In genomic region chr16:38248331-38248961, GRCm38 (mm10) we compare ENCODE assay signal across 13 mouse cellular contexts. TPM values are rescaled to one million over a fixed set of nuclear protein-coding genes. Genes with fewer than 3 reads are reported as not detected.
DNase-seq lines count a peak whose midpoint lies in the region; ATAC-seq and TF ChIP-seq lines count a peak whose summit lies in the region.
"Had no signal": no experiment of that assay in that cellular context is flagged by ENCODE, and none has a peak within 500 bp of the region (broad histone marks: within the 10 kb centered on the region; RNA-seq: fewer than 3 reads in every experiment).

No protein-coding gene starts in this region.

- peaks cover 12% of the 10 kb centered on the region for H3K4me1 ChIP-seq in hindbrain, embryonic 10.5 days (replicated peaks)
- H3K4me1 ChIP-seq in hindbrain, postnatal 0 days (ENCODE audit: insufficient read depth, low read length) = no peaks in the 10 kb centered on the region
- no peaks in the 10 kb centered on the region for H3K4me1 ChIP-seq in hindbrain, embryonic 14.5 days (replicated peaks; ENCODE audit: control insufficient read depth, insufficient read depth, low read length)

- DNase-seq in hindbrain, embryonic 10.5 days (ENCODE audit: low spot score) = peak; percentile 22
- no peak for DNase-seq in hindbrain, postnatal 0 days (ENCODE audit: low spot score)
- DNase-seq in 3T3-L1 (ENCODE audit: low read depth, low spot score) = peak; percentile 67
- peak; percentile 62 for DNase-seq in ZHBTc4 (ENCODE audit: low read depth, low spot score)
- DNase-seq in hindbrain, embryonic 14.5 days (ENCODE audit: low spot score) = no peak
- DNase-seq in liver = no peak
- no peak for DNase-seq in thymus, postnatal 0 days (ENCODE audit: low spot score)
- DNase-seq: heart, postnatal 10 days had no signal

- no peak overlapping the region for H3K4me2 ChIP-seq in hindbrain, postnatal 0 days (ENCODE audit: low read depth, low read length)
- H3K4me2 ChIP-seq in hindbrain, embryonic 14.5 days (replicated peaks) = no peak overlapping the region
- H3K4me2 ChIP-seq: stomach, embryonic 15.5 days had no signal

- no peak overlapping the region for H3K9ac ChIP-seq in hindbrain, postnatal 0 days (replicated peaks; ENCODE audit: low read length)
- no peak overlapping the region for H3K9ac ChIP-seq in hindbrain, embryonic 14.5 days
- H3K9ac ChIP-seq: stomach, embryonic 15.5 days had no signal

- H3K27me3 ChIP-seq in hindbrain, embryonic 10.5 days (ENCODE audit: insufficient read depth, poor library complexity, severe bottlenecking) = no peaks in the 10 kb centered on the region
- H3K27me3 ChIP-seq in hindbrain, postnatal 0 days (ENCODE audit: insufficient read depth, low read length) = no peaks in the 10 kb centered on the region
- H3K27me3 ChIP-seq in hindbrain, embryonic 14.5 days (ENCODE audit: control insufficient read depth, insufficient read depth, low read length) = no peaks in the 10 kb centered on the region
- H3K27me3 ChIP-seq: stomach, embryonic 15.5 days had no signal

- whole genome bisulfite sequencing in hindbrain, embryonic 10.5 days = 56% methylated on average over 13 of the region's 13 CpGs
- 57% methylated on average over 13 of the region's 13 CpGs for WGBS in hindbrain, postnatal 0 days
- 56% methylated on average over 13 of the region's 13 CpGs for WGBS in hindbrain, embryonic 14.5 days

- TF ChIP-seq CTCF in hindbrain, postnatal 0 days (IDR thresholded peaks at IDR 0.05; ENCODE audit: low read depth) = no peak

- no peak overlapping the region for H3K4me3 ChIP-seq in hindbrain, embryonic 10.5 days
- no peak overlapping the region for H3K4me3 ChIP-seq in hindbrain, postnatal 0 days (ENCODE audit: low read length)
- no peak overlapping the region for H3K4me3 ChIP-seq in hindbrain, embryonic 14.5 days (replicated peaks; ENCODE audit: low read length)
- H3K4me3 ChIP-seq: stomach, embryonic 15.5 days had no signal

- peak overlapping the region; percentile 40; the same call in 1 of the 2 replicates for H3K27ac ChIP-seq in hindbrain, embryonic 10.5 days
- H3K27ac ChIP-seq in hindbrain, postnatal 0 days = no peak overlapping the region
- no peak overlapping the region for H3K27ac ChIP-seq in hindbrain, embryonic 14.5 days
- H3K27ac ChIP-seq: stomach, embryonic 15.5 days had no signal

- ATAC-seq in hindbrain, postnatal 0 days = no peak
- ATAC-seq in hindbrain, embryonic 14.5 days (ENCODE audit: low FRiP score) = 0 out of 2 replicates have a peak, but pooled peaks have one; percentile 31
- ATAC-seq: activated CD4-positive, CD25-positive, alpha-beta regulatory T cell, adult 4 months had no signal

- peaks cover 9% of the 10 kb centered on the region for H3K36me3 ChIP-seq in hindbrain, embryonic 10.5 days
- no peaks in the 10 kb centered on the region for H3K36me3 ChIP-seq in hindbrain, postnatal 0 days (ENCODE audit: insufficient read depth, low read length)
- peaks cover 3% of the 10 kb centered on the region; the same call in 1 of the 2 replicates for H3K36me3 ChIP-seq in hindbrain, embryonic 14.5 days (replicated peaks; ENCODE audit: control insufficient read depth, insufficient read depth)
- H3K36me3 ChIP-seq: stomach, embryonic 15.5 days had no signal

- no peaks in the 10 kb centered on the region for H3K9me3 ChIP-seq in hindbrain, embryonic 10.5 days
- no peaks in the 10 kb centered on the region for H3K9me3 ChIP-seq in hindbrain, postnatal 0 days (ENCODE audit: low read length)
- no peaks in the 10 kb centered on the region for H3K9me3 ChIP-seq in hindbrain, embryonic 14.5 days (ENCODE audit: control insufficient read depth, low read length)
- H3K9me3 ChIP-seq: stomach, embryonic 15.5 days had no signal

RNA-seq across cellular contexts. Expression of gene Nr1i2, which starts 46.2 kb away (rescaled TPM):
- not detected in 2 replicates for polyA plus RNA-seq in hindbrain, embryonic 10.5 days (2016; fragmentation: Nextera tagmentation; extraction: Ambion mirVana)
- not detected in 2 replicates for total RNA-seq in hindbrain, postnatal 0 days (2014; rRNA removed)
- polyA plus RNA-seq in hindbrain, postnatal 0 days (2015; fragmentation: Nextera tagmentation; extraction: Ambion mirVana) = 0.05 TPM in 1 of 2 replicates, not detected in the other
- not detected in 2 replicates for polyA plus RNA-seq in hindbrain, embryonic 14.5 days (2014; fragmentation: Nextera tagmentation; extraction: Ambion mirVana)
- 0.05 TPM in 1 of 2 replicates, not detected in the other for polyA plus RNA-seq in thymus, postnatal 0 days (2015; fragmentation: Nextera tagmentation; extraction: Ambion mirVana)
- total RNA-seq: common myeloid progenitor, adult 5-6 weeks; heart, postnatal 10 days; left cerebral cortex, postnatal 4 days had no signal
- polyA plus RNA-seq: activated CD4-positive, CD25-positive, alpha-beta regulatory T cell, adult 4 months; neural tube, embryonic 11.5 days had no signal

Comparison
In these comparisons a context has a peak if more than half of its experiments do, and no peak if none do; other contexts are left out.
1. DNase-seq: peak in hindbrain, embryonic 10.5 days (single experiment), 3T3-L1 (single experiment) and ZHBTc4 (single experiment); none in hindbrain, postnatal 0 days (single experiment), hindbrain, embryonic 14.5 days (single experiment), liver (single experiment) and thymus, postnatal 0 days (single experiment).